Mouse (Mus musculus) monocyte, adult 2 months (primary cell): ENCODE measurements around the gene Phkg2.
A peak's percentile ranks its signal among the peaks of the same experiment; 100 is the strongest.
"Not testable (repeated sequence)": the region's sequence is repeated elsewhere in the genome, so short reads cannot be mapped to it uniquely, and the experiment has no call there.

Source experiments
- DNase-seq, 2 experiments: peaks; one replicate each; pipeline ENCODE4 v3.0.0; 2022; ENCODE audit warnings: low spot score in 2 of 2, low read depth in 1 of 2

Phkg2 gene

DNA sequence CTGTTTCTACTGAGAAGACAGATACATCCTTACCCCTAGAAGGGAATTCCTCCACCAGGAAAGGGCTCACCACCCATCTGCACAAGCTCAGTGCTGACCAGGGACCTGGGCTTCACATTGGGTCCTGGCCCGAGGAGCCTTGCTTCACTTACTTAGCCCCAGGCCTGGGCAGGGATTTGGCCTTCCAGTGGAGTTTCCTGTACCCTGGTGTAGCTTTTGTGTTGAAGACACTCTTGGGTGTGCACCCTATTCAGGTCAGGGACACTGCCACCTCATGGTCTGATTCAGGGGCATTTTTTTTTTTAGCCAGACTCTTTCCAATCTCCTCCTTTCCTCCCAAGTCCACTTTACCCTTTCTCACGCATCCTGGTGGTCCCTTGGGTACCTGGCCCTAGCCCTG is 29.8 kb downstream of the Phkg2 start:
- DNase-seq, result no peak

DNA sequence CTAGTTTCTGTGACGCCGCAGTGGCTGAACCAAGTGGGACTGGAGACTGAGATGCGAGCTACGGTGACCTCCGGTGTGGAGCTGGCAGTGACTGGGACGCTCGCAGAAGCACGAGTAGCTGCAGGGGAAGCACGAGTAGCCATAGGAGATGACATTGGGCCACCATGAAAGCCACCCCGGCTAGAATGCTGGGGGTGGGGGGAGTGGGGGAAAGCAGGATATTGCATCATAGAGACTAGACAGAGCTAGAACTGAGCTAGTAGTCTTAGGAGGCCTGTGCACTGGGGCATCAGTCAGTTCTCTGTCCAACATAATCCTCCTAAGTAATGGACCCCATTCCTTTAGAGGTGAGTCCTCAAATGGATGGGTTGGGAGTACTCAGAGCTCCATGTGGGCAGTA is 31.1 kb downstream of the Phkg2 start:
- no peak for DNase-seq

DNA sequence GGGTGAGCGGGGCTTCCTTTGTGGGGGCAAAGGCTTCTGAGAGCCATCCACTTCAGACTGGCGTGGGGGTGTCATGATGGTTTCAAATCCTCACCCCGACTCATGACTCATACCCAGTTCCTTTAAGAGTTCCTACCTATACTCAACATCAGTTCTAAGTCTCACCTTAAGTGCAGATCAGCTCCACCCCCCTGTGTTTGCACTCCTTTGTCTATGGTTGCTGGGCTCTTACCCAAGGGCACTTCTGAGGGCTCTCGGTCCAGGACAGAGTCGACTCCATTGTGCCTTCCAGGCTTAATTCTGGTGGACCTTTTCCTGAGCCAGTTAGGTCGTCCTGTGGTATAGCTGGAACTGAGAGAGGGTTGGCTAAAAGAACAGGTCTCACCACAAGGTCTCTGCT is 34.0 kb downstream of the Phkg2 start:
- DNase-seq, result no peak

DNA sequence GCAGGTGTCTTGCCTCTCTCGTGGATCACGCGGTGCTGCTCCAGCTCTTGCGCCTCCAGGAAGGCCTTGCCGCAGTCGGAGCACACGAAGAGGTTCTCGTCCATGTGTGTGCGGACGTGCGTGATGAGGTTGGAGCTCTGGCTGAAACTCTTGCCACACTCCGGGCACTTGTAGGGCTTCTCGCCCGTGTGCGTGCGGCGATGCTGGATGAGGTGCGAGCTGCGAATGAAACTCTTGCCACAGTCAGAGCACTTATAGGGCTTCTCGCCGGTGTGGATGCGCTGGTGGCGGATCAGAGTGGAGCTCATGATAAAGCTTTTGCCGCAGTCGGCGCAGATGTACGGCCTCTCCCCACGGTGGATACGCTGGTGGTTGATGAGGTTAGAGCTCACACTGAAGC is 37.9 kb downstream of the Phkg2 start:
- DNase-seq, result no peak

DNA sequence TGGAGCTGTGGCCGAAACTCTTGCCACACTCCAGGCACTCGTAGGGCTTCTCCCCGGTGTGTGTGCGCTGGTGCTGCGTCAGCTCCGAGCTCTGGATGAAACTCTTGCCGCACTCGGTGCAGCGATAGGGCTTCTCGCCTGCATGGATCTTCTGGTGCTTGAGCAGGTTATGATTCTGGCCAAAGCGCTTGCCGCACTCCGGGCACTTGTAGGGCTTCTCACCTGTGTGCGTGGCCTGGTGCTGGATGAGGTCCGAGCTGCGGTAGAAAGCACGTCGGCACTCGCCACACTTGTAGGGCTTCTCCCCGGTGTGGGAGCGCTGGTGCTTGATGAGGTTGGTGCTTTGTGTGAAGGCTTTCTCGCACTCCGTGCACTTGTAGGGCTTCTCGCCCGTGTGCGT is 38.4 kb downstream of the Phkg2 start:
- DNase-seq, result no peak

DNA sequence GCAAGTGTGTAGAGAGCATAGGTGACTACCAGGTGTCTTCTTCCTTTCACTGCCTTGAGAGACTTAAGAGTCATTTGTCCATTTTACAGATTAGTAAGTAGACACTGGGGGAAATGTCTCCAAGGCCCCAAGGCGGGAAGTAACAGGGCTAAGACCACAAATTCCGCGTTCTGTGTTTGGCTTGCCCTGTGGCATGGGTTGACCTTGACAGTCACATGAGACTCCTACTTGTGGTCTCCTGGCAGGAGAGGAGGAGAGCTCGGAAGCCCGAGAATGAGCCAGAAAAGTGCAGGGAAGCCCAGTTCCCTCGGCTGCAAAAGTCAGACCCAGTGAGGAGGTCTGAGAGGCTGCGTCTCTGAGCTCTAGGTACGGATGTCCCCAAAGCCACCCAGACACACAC is 40.4 kb downstream of the Phkg2 start:
- DNase-seq, result no peak

DNA sequence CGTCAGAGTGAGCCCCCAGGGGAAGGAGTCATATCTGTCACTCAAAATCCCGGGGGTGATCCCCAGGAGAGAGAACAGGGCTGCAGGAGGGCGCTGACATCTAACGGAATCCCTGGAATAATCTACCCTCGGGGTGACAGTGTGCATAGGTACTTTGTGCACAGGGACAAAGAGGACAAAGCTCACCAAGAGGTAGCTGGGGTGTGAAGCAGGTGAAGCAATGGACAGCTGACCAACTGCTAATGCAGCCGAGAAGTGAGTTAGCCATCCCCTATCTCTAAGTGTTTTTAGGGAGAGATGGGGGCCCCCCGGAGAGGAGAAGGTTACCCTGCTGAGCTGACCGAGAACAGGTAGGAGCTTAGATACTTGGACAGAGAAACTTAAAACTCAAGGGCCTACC is 41.0 kb downstream of the Phkg2 start:
- no peak for DNase-seq

DNA sequence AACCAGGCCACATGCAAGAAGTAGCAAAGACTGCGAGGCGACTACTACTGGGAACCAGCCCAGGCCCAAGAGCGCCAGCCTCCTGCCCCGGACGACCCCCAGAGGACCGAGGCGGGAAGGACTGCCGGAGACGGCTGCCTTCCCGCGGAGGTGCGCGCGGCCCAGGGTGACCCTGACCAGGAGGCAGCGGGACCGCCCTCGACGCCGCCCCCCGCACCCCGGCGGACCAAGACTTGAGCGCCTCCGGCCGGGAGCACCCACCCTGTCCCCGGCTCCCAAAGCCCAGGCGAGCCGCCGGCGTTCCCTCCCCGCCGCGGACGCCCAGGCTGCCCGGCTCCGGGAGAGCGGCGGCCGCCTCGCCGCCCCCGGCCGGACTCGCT is 41.4 kb downstream of the Phkg2 start:
- DNase-seq, result no peak

DNA sequence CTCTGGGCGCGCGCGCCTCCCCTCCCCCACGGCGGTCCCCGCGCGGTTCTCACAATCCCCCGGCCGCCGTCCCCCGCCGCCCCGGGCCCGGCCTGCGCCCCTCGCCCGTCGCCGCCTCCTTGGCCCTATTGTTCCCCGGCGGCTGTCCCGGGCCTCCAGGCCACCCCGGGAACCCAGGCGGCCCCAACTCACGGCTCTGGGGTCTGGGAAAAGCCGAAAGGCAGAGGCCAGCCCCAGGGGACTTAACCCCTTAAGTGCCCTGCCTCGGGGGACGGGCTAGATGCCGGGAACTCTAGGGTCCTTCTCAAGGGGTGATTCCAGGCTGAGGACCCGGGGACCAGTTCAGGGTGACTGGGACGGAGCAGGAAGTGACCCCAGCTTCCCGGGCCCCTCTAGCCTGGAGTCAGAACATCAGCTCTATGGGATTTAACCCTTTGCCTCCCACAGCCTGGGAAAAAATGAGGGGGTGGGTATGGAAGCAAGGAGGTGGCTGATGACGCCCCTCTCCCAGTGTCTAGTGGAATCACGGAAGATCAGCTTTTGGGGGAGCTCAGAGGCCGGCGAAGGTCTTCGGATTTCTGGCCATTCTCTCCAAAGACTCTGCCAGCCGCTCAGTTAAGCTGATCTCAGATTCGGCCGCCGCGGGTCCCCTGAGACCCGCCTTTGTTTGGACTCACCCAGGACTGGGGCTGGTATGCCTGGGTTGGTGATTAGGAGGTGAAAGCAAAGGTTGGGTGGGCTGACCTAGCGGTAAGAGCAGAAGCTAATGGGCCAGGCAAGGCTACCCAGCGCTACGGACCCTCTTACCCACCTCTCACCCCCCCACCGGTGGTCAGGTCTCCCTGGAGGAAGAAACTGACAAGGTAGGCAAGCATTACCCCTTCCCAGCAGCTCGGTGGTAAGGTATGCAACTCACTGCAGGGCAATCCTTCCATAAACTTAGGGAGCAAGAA is 42.0 kb downstream of the Phkg2 start, which contains the start of gene Zfp629:
Gene Zfp629 (minus strand): TSS at position 907 of the 953 bp plus-strand sequence.
- peak in 1 of 2 experiments; percentile 28 for DNase-seq

DNA sequence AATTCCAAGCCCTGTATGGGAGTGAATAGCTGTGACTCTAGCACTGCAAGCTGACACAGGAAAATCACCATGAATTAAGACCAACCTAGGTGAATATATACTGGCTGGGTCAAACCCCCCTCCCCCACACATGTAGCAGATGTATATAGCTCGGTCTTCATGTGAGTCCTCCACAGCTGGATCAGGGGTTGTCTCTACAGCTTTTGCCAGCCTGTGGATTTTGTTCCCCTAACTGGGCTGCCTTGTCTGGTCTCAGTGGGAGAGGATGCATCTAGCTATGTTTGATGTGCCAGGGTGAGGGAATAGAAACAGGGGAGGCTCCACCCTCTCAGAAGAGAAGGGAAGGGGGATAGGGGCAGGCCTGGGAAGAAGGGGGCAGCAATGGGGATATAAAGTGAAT is 43.2 kb downstream of the Phkg2 start:
- no peak for DNase-seq

DNA sequence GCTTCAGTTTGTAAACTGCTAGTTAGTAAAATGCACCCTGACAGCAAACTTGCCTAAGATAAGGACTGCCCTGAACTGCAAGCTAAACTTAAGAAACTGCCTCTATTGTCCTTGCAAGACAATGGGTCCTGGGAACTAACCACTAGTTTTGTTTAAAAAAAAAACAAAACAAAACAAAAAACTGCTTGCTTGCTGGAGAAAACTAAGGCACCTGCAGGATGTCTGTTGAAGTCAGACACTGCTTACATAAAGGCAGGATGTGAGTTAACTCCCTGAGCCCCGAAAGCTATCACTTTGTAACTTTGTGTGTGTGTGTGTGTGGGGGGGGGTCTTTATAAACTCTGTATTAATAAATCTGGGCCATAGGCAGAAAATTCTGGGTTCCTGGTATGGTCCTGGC is 43.7 kb downstream of the Phkg2 start:
- no peak for DNase-seq

DNA sequence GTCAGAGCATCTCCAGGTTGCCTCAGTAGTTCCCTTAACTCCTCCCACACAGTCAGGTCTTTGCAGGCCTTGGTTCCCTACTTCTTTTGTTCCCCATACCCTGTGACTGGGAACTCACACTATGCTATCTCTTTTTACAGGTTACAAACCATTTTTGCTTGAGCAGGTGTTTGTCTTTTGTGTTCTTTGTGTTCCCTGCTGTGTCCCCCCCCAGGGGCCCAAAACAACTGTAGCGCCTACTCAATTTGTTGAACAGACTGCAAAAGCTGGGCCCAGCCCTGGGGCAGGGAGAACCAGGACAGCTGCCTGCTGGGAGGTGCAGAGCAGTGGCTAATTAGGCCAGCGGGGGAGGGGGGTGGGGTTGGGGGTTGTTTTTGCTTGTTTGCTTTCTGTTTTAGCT is 44.8 kb downstream of the Phkg2 start:
- no peak for DNase-seq

DNA sequence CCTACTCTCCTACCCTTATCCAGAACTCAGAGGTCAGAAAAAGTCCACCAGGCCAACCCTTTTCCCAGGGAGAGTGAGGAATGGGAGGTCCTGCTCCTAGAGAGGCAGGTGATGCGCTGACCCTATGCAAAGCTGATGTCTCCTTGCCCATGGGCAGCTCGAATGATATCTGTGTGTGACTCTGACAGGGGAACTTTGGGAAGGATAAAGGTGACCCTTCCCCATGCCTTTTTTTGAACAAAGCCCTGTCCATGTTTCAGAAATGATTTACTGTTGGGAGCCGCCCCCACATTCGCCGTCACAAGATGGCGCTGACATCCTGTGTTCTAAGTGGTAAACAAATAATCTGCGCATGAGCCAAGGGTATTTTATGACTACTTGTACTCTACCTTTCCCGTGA is 45.3 kb downstream of the Phkg2 start:
- DNase-seq, result not testable (repeated sequence)

DNA sequence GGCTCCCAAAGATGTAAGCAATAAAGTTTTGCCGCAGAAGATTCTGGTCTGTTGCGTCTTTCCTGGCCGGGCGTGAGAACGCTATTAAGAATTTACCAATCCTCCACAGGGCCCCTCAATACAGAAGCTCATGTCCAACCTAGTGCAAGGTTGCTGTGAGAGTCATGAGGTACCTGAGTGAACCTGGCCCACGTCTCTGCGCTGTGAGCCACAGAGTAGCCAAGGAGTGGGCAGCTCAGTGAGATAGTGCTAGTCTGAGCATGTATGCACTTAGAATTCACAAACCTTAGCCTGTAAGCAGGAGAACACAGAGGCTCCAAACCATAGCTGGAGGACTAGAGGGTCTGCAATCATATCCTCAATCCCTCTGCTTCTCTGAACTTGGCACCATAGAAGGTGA is 52.9 kb downstream of the Phkg2 start:
- DNase-seq, result no peak

DNA sequence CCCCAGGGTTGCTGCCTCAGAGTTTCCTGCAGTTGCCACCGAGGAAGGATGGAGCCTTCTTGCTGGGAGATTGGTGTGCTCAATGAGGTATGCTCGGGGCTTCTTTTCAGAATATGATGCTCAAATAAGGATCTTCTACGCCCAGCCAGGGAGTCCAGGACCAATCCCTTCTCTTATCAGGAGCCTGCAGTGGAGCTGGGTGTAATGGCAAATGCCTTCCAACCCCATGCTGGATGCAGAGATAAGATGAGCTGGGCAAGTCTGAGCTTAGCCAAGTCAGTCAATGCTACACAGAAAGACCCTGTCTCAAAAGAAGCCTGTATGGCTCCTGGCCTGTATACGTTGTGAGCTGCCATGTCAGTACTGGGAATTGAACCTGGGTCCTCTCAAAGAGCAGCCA is 53.3 kb downstream of the Phkg2 start:
- DNase-seq, result no peak

DNA sequence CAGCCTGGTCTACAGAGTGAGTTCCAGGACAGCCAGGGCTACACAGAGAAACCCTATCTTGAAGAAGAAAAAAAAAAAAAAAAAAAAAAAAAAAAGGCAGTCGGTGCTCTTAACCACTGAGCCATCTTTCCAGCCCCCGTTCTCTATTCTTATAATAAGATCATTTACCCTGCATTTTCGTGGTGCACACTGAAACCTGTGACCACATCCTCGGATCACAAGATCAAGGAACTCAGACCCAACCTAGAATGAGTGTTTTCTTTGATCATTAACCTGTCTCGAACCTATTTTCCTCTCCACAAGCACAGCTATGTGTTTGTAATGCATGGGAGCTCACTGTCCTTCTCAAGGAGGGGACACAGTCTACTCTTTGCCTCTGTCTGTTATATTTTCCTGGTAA is 55.5 kb downstream of the Phkg2 start:
- no peak for DNase-seq

DNA sequence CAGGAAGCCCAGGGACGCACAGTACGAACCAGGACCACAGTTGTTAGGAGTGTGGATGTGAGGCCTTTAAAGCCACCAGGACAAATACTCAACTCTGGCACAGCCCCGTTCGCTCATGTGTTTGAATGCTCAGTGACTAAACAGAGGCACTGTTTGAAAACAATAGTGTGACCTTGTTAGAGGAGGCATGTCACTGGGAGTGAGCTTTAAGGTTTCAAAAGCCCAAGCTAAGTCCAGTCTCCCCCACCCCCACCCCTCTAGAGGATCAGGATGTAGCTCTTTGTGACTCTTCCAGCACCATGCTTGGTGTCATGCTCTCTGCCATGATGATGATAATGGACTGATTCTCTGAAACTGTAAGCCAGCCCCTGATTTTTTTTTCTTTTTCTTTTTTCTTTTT is 58.3 kb downstream of the Phkg2 start:
- no peak for DNase-seq
